Mouse (Mus musculus): ENCODE measurements around the gene Prkar2b.

Prkar2b gene

DNA sequence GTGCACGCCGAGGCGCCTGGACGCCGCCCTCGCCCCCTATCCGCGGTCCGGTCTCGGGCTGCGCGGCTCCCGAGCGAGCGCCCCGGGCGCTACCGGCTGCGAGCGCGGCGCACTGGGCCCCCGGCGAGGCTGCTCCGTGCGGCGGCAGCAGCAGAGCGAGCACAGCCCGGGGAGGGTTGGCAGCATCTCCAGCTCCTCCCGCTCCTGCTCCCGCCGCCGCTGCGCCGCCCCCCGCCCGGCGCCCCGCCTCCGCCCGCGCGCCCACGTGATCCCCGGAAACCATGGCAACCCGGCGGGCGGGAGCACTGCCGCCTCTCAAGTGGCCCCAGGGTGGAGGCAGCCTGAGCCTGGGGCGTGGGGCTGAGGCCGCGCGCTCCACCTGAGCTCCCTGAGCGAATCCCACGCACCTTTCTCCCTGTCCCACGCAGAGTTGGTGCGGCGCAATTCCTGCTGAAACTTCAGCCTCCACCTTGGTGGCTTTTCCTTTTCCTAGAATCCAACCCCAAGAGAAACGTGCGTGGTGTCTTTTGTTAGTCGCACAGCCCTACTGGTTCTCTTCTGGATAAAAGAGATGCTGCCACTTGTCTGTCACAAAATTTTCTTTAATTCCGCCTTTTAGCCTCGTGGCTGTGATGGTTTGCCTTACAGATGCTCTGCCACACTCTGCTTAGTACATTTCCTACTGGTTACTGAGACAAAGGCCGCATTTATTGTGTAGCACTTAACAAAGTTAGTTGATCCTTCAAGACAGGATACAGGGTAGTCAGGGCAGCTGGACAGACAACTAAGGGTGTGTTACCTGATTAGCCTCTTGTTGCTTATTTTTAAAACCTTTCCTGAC, at the start of gene Prkar2b:
Prkar2b (minus strand) TSS at position 207 of the 841 bp plus-strand sequence.
- DNase-seq (ENCODE audit: extremely low spot score, low read depth, low spot score): peak; percentile 37

DNA sequence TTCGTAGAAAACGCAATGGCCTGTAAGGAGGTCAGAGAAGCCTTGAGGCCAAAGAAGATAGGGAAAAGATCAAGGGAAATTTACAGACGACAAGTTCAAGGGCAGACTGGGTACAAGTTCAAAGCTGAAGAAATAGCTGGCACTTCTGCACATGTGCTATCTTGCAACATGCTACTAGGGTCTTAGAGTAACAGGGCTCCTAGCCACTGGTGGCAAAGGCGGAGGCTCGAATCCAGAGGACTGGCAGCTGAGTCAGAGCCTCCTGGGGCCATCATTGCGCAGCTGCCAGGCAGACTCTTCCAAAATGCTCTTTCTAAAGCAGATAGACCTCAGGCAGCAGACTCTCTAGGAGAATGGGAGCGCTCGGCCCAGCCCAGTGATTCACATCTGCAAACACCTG, 48.1 kb upstream of the Prkar2b start:
- no peak for DNase-seq (ENCODE audit: extremely low spot score, low read depth, low spot score)

DNA sequence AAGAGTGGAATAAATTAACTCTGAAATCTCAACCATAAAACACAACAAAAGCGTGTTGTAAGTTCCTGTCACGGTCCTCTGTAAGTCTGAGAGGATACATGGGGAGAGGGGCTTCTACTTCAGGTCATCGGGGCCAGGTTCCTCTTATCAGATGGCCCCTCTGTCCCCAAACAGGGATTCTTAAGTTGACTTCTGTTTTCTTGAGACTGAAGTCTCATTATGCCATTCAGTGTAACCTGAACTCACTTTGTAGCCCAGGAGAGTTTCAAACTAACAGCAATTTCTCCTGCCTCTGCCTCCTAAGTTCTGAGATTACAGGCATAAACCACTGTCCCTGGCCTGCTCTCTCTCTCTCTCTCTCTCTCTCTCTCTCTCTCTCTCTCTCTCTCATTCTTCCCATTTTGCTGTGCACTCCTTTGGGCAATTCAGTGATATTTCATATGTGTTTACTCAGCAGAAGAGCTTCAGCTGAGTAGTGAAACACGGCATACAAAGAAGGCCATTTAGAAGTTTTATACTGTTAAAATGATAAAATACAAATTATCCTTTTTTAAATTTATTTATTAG, 43.9 kb upstream of the Prkar2b start:
- DNase-seq (ENCODE audit: extremely low spot score, low read depth, low spot score): no peak

DNA sequence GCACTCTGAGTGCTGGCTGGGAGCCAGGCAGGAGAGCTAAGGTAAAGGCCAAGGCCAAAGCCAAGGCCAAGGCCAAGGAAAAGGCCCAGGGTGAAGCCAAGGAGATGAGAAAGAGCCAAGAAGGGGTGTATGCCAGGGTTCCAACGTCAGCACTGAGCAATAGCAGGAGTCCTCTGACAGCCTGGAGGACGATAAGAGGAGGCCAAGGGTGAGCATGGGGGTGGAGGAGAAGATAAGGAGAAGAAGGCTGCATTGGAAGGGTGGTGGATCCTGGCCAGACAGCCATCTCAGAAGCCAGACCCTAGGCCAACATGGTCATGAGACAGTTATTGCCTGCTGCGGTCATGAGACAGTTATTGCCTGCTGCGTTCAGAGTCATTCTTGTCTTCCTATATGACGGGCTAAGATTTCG, 43.4 kb upstream of the Prkar2b start:
- DNase-seq (ENCODE audit: extremely low spot score, low read depth, low spot score): no peak

DNA sequence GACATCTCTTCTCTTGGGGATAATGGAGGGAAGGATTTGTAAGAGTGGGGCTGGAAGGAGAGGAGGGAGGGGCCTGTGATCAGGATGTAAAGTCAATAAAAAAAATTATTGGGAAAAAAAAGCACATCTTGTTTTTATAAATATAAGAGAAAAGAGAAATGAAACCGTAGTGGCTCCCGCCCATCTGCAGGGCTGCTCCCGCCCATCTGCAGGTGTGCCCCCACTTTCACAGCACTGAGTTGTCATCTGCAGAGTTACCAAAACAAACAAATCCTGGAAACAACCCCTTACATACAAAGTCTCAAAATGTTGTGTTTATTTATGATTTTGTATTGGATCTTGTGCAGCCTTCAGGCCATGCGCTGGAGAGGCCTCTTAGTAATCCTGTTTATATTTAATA, 40.2 kb upstream of the Prkar2b start:
- no peak for DNase-seq (ENCODE audit: extremely low spot score, low read depth, low spot score)

DNA sequence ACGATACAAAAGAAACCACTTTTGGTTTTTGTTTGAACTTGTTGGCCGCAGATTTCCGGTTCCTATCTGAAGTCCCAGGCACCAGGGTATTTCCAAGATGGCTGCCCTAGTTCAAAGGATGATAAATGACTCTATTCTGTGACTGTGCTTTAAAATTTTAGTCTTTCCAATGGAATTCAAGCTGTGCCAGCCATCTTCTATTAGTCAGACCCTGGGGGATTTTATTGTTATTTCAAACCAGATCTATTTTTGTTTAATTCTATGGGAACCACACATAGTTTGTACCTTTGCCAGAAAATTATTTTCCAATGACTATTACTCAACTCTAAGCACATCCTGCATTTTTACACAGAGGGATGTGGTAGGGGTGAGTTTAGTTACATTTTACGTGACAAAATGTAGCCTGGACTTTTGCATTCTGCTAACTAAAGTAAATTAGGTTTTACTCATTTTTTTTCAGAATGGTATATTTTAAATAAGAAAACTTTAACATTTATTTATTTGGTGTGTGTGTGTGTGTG, 38.6 kb upstream of the Prkar2b start:
- DNase-seq (ENCODE audit: extremely low spot score, low read depth, low spot score): no peak

DNA sequence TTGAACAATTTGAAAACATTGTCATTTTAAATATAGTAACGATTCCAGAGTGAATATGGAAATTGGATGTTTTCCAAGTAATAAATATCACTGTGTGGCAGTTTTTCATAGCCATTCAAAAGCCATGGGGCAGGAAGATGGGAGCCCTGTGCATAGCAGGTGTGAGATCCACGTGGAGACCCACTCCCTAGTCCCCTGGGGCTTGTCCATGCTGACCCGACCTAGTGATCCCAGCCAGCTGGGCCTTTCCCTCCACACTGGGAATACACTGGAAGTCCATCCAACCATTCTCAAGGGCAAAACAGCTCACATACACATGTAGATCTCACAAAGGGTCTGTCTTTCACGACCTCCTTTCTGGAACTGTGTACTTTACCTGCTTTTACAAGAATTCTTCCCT, 37.5 kb upstream of the Prkar2b start:
- DNase-seq (ENCODE audit: extremely low spot score, low read depth, low spot score): no peak

DNA sequence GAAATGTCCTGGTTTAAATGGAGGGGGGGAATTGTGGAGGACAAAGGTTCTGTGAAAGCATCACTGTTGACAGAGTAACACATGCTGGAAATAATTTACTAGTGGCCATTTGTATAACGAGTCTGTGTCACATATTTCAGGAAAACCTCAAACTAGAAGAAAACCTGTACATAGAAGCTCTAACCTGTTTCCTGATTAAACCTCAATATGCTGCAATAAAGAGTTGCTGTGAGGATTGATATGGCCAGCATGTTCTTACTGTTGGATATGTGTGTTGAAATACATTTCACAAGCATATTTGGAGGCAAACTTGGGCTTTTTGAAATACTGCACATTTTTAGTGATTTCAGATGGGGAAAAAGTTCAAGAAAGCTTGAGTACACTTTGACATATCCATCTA, 36.0 kb upstream of the Prkar2b start:
- no peak for DNase-seq (ENCODE audit: extremely low spot score, low read depth, low spot score)

DNA sequence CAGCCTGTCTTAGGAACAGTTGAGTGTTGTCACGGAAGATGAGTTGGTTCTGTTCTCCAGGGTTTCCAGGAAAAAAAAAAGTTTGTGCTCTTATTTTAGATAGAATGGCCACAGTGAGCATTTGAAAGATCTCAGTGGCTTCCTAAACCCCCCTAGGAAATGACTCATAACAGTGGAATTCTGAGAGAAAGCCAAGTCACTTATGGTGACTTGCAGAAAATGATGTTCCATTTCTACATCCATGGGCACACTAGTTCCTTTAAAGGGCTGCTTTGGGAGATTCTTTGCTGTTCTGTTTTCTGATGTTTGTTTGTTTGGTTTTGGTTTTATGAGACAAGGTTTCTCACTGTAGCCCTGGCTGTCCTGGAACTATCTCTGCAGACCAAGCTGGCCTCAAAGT, 34.1 kb upstream of the Prkar2b start:
- no peak for DNase-seq (ENCODE audit: extremely low spot score, low read depth, low spot score)

DNA sequence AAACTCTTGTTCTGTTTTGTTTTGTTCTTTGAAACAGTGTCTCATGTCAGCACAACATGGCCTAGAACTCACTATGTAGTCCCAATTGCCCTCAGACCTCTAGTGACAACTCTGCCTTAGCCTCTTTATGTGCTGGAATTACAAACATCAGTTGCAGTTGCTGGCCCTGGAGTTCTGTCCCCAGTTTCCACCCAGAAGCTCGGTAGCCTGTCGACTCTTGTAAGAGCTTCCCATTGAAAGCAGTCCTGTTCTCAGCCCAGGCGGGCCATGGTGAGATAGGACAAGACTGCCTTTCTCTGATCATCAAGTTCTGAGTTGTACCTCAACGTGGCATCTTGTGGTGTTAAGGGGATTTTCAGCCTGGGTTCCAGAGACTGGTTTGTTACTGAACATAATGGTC, 31.4 kb upstream of the Prkar2b start:
- DNase-seq (ENCODE audit: extremely low spot score, low read depth, low spot score): no peak

DNA sequence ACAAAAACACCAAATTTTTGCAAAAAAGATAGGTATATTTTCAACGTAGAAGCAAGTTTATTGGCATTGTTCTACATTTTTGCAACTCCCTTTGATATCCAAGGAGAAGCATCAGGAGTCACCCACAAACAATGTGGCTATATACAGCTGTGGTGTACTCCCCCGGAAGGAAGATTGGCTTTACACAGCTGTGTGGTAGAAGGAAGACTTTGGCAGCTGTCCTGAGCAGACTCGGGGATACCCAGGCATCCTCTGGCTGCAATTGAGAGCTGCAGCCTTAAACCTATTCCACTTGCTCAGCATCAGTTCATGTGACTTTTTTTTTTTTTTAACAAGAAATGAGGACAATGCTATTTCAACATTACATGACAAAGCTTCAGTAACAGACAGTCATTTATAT, 27.5 kb upstream of the Prkar2b start:
- no peak for DNase-seq (ENCODE audit: extremely low spot score, low read depth, low spot score)

DNA sequence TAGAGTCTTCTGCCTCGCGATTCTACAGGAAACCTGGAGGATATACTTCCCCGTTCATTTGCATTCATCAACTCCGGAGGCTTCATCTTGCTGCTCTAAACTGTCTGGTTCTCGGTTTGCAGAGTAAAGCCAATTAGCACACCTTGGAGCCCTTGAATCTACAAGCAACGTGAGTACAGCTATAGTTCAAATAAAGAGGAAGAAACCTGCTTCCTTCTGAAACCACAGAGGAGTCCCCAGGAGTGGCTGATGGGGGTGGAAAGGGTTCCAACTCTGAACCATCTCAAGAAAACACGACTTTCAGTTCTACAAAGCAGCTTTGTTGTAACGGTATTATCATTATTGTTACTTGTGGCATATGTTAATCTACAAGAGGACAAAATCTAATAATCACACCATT, 26.2 kb upstream of the Prkar2b start:
- no peak for DNase-seq (ENCODE audit: extremely low spot score, low read depth, low spot score)

DNA sequence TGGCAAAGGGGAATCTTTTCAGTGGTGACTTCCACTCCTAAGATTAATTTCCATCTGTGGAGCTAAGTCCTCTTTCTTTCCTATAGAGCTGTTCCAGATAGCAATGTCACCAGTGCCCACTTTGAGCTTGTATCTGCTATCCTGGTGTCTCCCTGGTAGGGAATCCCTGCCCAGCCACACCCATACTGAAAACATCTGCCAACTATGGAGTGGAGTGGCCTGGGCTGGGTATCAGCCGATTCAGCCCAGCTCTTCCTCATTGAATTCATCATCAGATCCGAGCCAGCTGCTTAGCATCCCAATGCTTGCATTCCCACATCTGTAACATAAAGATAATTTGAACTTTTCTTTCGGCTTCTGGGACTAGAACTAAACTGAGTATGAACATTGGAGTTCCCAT, 25.8 kb upstream of the Prkar2b start:
- DNase-seq (ENCODE audit: extremely low spot score, low read depth, low spot score): no peak

DNA sequence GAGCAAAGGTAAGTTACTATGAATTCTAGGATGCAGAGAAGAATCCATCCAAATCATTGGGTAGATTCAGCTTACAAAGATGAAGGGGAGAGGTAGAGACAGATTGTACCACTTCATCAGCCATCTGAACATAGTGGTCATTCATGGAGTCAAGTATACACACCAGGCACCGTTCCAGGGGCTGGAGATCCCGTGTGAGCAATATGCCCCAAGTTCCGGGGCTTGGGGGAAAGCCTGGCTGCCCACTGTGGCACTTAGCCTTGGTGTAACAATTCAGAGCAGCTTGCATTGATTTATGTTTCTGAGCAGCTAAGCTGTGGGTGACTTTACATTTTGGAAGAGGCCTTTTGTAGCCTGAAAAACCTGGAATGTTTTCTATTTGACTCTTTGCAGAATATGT, 24.8 kb upstream of the Prkar2b start:
- no peak for DNase-seq (ENCODE audit: extremely low spot score, low read depth, low spot score)

DNA sequence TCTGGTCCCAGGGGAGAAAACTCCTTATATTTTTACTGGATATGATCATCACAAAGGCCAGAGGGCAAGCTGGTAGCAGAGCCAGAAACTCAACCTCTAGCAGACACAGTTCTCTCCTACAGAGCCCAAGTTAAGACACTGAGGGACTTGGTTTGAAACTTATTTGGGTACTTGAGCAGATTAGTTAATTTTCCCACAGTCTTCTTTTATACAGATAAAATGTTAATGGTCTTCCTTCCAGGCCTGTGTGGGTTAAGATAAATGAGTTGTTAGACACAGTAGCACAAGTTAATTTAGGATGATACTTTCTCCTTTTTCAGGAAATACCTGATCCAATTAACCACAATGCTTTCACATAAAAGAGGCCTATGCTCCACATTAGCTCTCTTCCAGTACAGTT, 24.1 kb upstream of the Prkar2b start:
- no peak for DNase-seq (ENCODE audit: extremely low spot score, low read depth, low spot score)

DNA sequence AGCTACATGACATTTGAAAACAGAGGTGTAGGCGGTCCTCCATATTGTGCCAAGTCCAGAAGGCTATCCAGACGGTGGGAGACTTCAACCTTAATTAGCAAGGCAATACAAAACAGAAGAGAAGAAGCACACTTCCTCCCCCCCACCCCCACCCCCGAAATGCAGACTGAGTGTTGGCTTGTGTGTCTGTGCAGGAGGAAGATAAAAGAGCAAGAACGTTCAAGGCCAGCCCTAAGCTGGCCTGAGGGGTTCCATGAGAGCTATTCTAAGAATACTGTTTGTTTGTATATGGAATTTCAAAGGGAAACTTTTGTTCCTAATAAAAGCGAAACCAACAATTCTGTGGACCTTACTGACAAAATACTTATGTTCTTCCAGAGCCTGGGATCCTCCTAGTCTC, 23.5 kb upstream of the Prkar2b start:
- DNase-seq (ENCODE audit: extremely low spot score, low read depth, low spot score): no peak

DNA sequence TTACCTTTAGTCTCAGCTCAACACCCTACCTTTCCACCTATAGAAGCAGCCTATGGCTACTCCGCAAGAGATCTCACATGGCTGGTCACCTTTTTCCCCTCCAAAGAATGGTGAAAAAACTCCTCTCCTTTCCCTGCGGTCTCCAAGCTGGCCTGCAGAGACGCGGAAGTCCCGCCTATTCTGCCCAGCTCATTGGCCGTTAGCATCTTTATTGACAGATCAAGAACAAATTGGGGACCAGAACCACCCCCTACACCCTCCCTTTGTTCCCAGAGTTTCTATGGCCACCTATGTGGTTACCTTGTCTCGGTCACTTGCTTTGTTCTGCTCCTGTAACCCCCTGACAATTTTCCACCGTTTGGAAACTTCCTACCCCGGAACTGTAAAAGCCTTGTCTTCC, 19.6 kb upstream of the Prkar2b start:
- DNase-seq (ENCODE audit: extremely low spot score, low read depth, low spot score): no peak

DNA sequence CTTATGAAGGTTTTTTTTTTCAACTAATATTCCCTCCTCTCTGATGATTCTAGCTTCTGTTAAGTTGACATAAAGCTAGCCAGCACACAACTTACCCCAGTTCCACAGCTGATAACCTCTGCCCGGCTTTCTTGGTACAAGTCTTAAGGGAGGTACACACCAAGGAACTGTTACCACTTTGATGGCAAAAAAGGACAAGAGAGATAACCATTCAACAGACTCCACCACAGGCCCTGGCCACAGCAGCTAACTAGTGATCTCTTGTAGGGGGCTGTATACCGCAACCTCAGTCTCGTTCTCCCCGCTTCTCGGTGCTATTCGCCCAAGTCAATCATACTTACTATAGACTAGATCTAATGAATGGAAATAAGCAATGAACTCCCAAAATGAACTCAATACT, 16.3 kb upstream of the Prkar2b start:
- DNase-seq (ENCODE audit: extremely low spot score, low read depth, low spot score): no peak

DNA sequence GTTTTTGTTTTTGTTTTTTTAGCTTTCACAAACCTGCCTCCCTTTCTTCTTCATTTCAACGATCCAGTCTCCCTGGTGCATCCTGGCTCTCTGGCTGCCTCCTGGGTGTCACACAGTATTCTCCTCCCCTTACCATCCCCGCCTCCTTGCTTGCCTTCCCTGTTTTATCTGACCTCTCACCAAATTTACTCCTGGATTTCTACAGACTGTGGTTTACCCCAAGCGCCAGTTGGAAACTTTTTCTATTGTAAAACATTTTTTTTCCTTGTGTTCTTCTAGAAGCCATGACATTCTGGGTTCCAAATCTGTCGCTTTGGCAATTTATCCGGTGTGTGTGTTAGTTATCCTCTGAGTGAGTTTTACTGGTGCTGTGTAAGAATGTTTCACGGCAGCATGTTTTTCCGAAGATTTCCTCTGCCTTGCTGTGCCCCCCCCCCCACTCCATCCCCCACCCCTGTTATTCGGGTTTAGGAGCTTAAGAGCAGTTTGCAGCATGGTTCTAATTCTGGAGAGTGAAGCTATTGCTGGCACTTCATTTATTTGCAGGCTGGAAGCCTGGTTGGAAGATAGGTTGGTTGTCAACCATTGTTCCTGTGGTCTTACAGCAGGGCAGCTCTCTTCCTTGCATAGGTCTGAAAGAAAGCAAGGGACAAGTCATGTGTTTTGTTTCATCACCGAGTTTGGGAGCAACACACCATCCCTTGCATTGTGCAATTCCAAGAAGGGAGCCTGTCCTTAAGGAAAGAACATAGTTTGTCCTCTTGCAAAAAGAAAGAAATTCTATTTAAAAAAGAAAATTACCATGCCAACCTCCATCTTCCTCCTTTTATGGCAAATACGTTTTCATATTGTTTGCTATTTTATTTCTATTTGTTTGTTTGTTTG, 15.0 kb upstream of the Prkar2b start:
- DNase-seq (ENCODE audit: extremely low spot score, low read depth, low spot score): no peak

DNA sequence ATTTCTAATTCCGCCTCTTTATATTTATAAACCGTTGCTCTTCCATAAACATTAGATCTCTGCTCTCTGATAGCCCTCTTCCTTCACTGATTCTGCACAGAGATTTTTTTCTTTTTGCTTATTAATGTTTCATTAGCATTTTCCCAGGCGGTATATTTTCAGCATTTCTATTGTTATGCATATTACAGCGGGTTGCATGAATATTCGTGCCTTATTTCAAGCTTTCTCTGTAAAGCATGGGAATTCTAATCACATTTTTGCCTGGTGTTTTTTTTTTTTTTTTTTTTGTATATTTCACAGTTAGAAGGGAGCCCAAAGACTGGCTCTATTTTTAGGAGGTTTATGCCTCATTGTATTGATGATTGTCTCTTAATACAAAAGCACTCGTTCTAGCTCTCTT, 13.2 kb upstream of the Prkar2b start:
- no peak for DNase-seq (ENCODE audit: extremely low spot score, low read depth, low spot score)

DNA sequence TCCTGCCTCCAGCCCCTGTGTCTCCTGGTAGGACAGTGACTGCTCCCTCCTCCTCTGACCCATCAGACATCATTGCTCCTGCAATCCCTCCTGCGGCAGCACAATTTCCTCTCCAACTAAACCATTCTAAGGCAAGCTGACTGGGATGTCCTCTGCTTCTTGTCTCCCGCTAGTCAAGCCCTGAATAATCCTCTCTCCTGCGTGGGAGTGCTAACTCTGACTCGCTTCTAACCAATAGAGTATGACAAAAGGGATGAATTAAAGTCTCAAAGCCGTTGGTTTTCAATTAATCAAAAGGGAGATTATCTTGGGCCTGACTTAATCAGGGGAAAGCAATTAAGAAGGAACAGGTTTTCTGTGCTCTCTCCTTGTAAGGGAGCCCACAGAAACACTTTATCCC, 4.9 kb upstream of the Prkar2b start:
- DNase-seq (ENCODE audit: extremely low spot score, low read depth, low spot score): no peak

Measured in hindlimb bud, embryonic 11.5 days (tissue).